Mouse (Mus musculus) embryonic facial prominence, embryonic 11.5 days (tissue): ENCODE measurements at regions not wholly inside any gene's neighbourhood (a gene's known extent, or its start where the extent isn't known, plus 50 kb on each side); places are given as distances from the start of the nearest gene placed in this dataset.

Experiments
- ATAC-seq: fragments of 200-750 bp; cut with Nextera tagmentation; replicated peaks from 2 replicates; pipeline ENCODE4 v1.8.0; 2017; ENCODE audit warnings: low read depth; ENCODE audit not compliant: insufficient number of reproducible peaks, low FRiP score, low TSS enrichment
- DNase-seq: peaks from one replicate; pipeline ENCODE4 v3.0.0-alpha.2; 2015; ENCODE audit warnings: low spot score
- H3K27ac ChIP-seq: fragments of 300-500 bp; sonication (generic); replicated peaks from 2 replicates; pipeline ENCODE4 v1.5.1; 2014; ENCODE audit warnings: mild to moderate bottlenecking, low read depth, low read length, control low read depth
- H3K27me3 ChIP-seq: fragments of 300-500 bp; sonication (generic); 2 replicates; pipeline ENCODE4 v1.6.1; 2014; ENCODE audit warnings: mild to moderate bottlenecking, low read length, moderate library complexity, mixed read lengths; ENCODE audit not compliant: control insufficient read depth, insufficient read depth
- H3K36me3 ChIP-seq: fragments of 300-500 bp; sonication (generic); replicated peaks from 2 replicates; pipeline ENCODE4 v1.6.1; 2014; ENCODE audit warnings: low read depth, mild to moderate bottlenecking, low read length, moderate library complexity, mixed read lengths; ENCODE audit not compliant: control insufficient read depth, insufficient read depth
- H3K4me1 ChIP-seq: fragments of 300-500 bp; sonication (generic); 2 replicates; pipeline ENCODE4 v1.6.1; 2014; ENCODE audit warnings: low read length, mixed read lengths; ENCODE audit not compliant: control insufficient read depth, insufficient read depth
- H3K4me2 ChIP-seq: fragments of 300-500 bp; sonication (generic); 2 replicates; pipeline ENCODE4 v1.6.1; 2014; ENCODE audit warnings: low read depth, mild to moderate bottlenecking, control low read depth, low read length, moderate library complexity
- H3K4me3 ChIP-seq: fragments of 300-500 bp; sonication (generic); 2 replicates; pipeline ENCODE4 v1.5.1; 2014; ENCODE audit warnings: low read depth, low read length, control low read depth
- H3K9ac ChIP-seq: fragments of 300-500 bp; sonication (generic); replicated peaks from 2 replicates; pipeline ENCODE4 v1.6.1; 2014; ENCODE audit warnings: mild to moderate bottlenecking, control low read depth, low read length
- H3K9me3 ChIP-seq: fragments of 300-500 bp; sonication (generic); replicated peaks from 2 replicates; pipeline ENCODE4 v1.6.1; 2016; ENCODE audit warnings: mild to moderate bottlenecking, low read length, inconsistent platforms, mixed read lengths; ENCODE audit not compliant: control insufficient read depth
- WGBS: fragments of 180-500 bp; shearing (Covaris S2); extraction: QIAGEN DNeasy Blood & Tissue Kit; methylation state at CpG from one replicate; pipeline ENCODE4 v1.1.7; 2014; 5-methylcytosine and 5-hydroxymethylcytosine counted together

DNA sequence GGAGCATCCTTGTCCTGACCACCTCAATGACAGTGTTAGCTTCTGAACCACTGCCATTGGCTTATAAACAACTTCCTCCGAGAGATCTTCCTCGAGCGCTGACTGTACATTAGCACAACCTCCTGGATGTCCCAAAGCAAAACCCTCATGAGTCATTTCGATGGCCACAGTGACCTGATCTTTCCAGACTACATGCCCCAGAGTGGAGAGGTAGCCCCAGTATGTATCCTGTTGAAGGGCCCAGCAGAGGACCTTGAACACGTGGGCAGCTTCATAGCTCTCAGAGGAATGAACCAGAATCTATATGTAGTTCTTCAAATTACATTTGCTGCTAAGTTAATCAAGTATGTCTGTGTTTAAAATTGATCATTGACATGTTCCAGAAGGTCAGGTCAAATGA is 118.1 kb downstream of the Mtx3 start:
- Histone ChIP-seq H3K9ac (no peak overlapping the region), H3K4me2 (no peak overlapping the region), H3K27ac (no peak overlapping the region), H3K9me3 (no peaks in the 10 kb centered on the region), H3K36me3 (no peaks in the 10 kb centered on the region), H3K4me3 (no peak overlapping the region), H3K27me3 (no peaks in the 10 kb centered on the region), H3K4me1 (no peaks in the 10 kb centered on the region)
- WGBS, result 88% methylated on average over 5 of the region's 5 CpGs
- DNase-seq (no peak), ATAC-seq (no peak)

DNA sequence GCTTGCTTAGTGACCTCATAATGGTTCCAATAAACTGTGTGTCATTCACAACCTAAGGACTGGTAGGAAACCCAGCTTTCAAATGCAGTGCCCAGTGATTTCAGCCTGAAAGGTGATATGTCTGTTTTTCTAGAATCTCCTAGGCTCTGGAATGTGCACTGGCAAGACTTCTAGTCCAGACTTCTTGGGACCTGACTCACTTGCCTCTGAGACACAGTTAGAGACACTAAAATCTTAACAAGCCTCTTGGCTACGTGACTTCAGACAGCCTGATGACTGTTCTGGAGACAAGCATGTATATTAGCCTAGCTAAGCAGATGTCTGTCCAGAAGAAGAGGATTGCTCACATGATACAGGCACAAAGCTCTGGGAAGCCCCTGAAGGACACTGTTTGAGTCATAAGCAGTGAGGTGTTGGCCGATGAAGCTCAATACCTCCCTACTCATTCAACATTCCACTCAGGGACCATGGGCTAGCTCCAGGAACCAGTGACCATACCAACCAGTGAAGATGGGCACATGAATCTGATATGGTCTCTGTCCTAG is 118.9 kb downstream of the Mtx3 start:
- WGBS, result 85% methylated on average over 2 of the region's 2 CpGs
- Histone ChIP-seq H3K9me3 (no peaks in the 10 kb centered on the region), H3K4me3 (no peak overlapping the region), H3K9ac (no peak overlapping the region), H3K4me2 (no peak overlapping the region), H3K27me3 (no peaks in the 10 kb centered on the region), H3K36me3 (no peaks in the 10 kb centered on the region), H3K4me1 (no peaks in the 10 kb centered on the region), H3K27ac (no peak overlapping the region)
- ATAC-seq (no peak), DNase-seq (no peak)

DNA sequence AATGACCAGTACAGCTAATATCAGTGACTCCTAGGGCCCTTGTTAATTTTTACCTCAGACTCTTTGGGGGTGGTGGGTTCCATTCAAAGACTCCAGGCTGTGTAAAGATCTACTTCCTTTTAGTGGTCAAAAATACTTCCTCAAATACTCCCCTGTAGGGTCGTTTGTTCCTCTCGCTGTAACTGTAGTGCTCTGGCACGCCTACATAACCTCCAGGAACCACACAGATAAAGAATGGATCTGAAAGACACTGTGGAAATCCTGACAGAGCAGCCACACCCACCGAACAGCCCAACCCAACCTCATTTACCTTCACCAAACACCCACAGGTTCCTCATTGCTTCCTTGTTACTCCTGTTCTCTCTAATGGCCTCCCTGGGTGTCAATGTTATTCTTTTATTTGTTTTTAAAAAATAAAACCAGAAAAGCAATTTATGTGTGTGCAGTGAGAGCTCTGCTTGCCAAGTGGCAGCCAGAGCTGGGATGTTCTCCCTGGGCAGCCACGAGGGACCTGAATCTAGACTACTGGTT is 119.7 kb downstream of the Mtx3 start:
- Histone ChIP-seq H3K9me3 (no peaks in the 10 kb centered on the region), H3K27me3 (no peaks in the 10 kb centered on the region), H3K4me1 (no peaks in the 10 kb centered on the region), H3K36me3 (no peaks in the 10 kb centered on the region), H3K9ac (no peak overlapping the region), H3K27ac (no peak overlapping the region), H3K4me3 (no peak overlapping the region), H3K4me2 (no peak overlapping the region)
- 80% methylated on average over 5 of the region's 5 CpGs for WGBS
- ATAC-seq (no peak), DNase-seq (no peak)

DNA sequence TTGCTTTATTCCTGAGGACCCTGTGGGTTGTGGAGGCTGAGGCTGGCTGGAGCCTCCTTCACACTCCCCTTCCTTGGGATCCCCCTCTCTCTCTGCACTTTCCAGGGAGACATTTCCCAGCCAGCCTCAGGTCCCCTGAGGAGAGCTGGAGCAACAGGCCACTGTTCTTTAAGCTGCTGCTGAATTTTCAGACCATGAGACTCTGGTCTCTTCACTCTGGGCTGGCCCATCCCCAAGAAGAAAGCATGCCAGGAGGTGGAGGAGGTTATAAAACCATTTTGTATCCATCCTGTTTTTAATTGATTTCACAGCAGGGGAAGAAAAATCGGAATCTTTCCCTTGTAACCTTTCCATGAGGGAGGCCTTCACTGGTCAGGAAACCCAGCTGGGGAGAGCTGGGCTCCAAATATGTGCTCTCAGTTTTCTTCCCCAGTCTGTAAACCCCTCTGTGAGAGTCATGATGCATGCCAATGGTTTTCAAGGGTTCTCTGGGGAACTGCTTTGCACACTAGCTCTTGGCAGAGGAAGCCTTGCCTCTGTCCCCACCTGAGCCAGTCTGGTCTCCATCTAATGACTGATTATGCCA is 122.6 kb downstream of the Mtx3 start:
- H3K4me3 ChIP-seq, result no peak overlapping the region
- ATAC-seq, result no peak
- WGBS, result 43% methylated on average over 1 of the region's 1 CpGs

DNA sequence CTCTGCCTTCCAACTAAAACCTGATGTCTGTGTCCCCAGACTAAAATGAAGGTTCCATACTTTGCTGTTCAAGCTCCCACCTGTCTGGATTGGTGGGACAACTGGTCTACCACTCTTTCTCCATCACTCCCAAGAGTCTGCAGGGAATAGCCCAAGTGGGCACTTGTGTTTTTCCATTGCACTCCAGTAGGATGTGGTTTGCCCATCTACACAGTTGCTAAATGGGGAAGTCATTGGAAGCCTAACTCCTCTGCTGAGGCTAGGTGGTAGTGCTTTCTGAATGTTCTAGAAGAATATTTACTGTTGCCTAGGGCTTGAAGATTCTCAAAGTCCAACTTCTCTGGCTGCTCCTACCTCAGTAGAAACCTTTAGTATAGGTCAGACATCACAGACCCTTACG is 125.0 kb downstream of the Mtx3 start:
- Histone ChIP-seq H3K27me3 (no peaks in the 10 kb centered on the region), H3K9me3 (no peaks in the 10 kb centered on the region), H3K4me2 (no peak overlapping the region), H3K4me1 (no peaks in the 10 kb centered on the region), H3K27ac (no peak overlapping the region), H3K9ac (no peak overlapping the region), H3K36me3 (no peaks in the 10 kb centered on the region), H3K4me3 (no peak overlapping the region)
- no peak for DNase-seq
- 86% methylated on average over 1 of the region's 1 CpGs for WGBS
- no peak for ATAC-seq

More for the DNA sequence above, 122.6 kb downstream of the Mtx3 start:
- Histone ChIP-seq H3K36me3 (no peaks in the 10 kb centered on the region), H3K27ac (no peak overlapping the region), H3K4me1 (no peaks in the 10 kb centered on the region), H3K27me3 (no peaks in the 10 kb centered on the region), H3K9me3 (no peaks in the 10 kb centered on the region), H3K4me2 (no peak overlapping the region), H3K9ac (no peak overlapping the region)
- no peak for DNase-seq

DNA sequence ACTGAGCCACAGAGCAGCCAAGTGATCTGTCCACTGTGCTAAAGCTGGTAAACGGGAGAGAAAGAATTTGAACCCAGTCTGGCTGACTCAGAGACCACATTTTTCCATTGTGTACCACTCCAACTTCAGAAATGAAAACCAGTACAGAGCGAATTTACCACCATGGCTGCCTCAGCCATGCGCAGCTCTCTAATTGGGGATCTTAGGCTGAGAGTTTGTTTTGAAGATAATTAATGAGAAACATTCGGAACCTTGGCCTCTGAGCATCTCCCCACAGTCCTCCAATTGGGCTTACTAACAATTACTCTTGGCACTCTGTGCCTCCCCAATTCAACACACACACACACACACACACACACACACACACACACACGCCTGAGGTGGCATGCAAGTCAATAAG is 128.3 kb downstream of the Mtx3 start:
- no peak for DNase-seq
- no peaks in the 10 kb centered on the region for H3K9me3 ChIP-seq
- no peaks in the 10 kb centered on the region for H3K36me3 ChIP-seq
- WGBS, result 75% methylated on average over 5 of the region's 5 CpGs
- no peak for ATAC-seq
- no peaks in the 10 kb centered on the region for H3K4me1 ChIP-seq
- H3K27me3 ChIP-seq, result no peaks in the 10 kb centered on the region
- no peak overlapping the region for H3K9ac ChIP-seq
- no peak overlapping the region for H3K4me2 ChIP-seq
- H3K4me3 ChIP-seq, result no peak overlapping the region
- no peak overlapping the region for H3K27ac ChIP-seq

DNA sequence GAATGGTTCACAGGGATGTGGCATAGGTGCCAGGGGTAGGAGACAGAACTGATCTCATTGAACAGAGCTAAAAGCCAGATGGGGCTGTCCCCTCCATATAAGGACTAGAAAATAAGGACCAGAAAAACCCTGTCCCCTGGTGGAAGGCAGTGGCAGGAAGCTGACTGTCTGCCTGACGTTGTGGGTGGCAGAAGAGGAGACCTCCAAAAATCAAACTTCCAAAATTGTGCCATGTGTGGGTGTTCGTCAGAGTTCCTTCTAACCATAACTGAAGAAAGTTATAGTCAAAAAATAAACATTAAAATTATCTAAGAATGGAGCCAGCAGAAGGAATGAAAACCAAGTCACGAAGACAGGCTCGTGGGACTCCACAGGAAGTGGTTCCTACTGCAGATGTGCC is 129.2 kb downstream of the Mtx3 start:
- Histone ChIP-seq H3K27ac (no peak overlapping the region), H3K4me1 (no peaks in the 10 kb centered on the region), H3K4me2 (no peak overlapping the region), H3K9ac (no peak overlapping the region), H3K4me3 (no peak overlapping the region), H3K27me3 (no peaks in the 10 kb centered on the region), H3K36me3 (no peaks in the 10 kb centered on the region), H3K9me3 (no peaks in the 10 kb centered on the region)
- WGBS, result 65% methylated on average over 4 of the region's 4 CpGs
- DNase-seq (no peak), ATAC-seq (no peak)

DNA sequence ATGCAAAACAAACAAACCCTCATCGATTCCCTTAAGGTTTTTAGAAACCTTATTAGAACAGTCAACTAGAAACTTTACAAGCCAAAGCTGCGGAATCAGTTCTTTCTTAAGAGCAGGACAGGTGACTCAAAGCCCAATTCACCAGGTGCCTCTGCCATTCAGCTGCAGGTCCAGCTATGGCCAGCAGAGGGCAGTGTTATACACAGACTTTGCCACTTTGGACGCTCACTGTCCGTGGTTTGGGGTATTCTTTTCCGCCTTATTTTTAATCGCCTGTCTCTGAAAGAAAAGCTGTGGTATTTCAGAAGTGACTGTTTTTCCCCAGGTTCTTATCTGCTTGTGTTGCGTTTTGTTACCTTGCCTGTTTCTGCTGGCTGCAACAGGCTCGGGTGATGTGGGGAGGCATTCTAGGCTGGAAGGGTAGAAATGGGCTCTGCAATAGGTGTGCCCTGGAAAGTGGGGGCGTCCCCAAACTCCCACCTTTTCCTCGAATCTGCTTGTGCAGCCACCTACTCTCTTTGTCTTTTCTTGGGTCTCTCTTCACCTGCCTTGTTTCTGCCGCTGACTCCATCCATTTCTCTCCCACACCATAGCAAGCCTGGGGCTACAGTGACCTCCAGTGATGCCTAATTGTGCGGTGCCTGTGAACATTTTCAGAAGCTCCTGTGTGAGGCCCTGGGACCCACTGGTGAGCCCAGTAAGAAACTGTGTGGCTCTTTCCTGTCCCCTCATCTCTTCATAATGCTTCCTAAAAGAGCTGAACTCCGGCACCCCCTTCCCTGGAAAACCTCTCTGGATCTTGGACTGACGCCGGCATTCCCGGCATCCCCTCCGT is 142.4 kb downstream of the Mtx3 start:
- Histone ChIP-seq H3K27ac (no peak overlapping the region), H3K9ac (0 out of 2 replicates have a peak overlapping the region, but pooled peaks have one; percentile 37), H3K36me3 (no peaks in the 10 kb centered on the region), H3K27me3 (no peaks in the 10 kb centered on the region), H3K4me1 (no peaks in the 10 kb centered on the region), H3K4me2 (no peak overlapping the region), H3K4me3 (0 out of 2 replicates have a peak overlapping the region, but pooled peaks have one; percentile 11), H3K9me3 (no peaks in the 10 kb centered on the region)
- no peak for ATAC-seq
- DNase-seq, result peak; percentile 84
- 49% methylated on average over 17 of the region's 17 CpGs for WGBS
